Mouse (Mus musculus): Measurements from ENCODE around the gene Fam129c.

Fam129c gene

DNA sequence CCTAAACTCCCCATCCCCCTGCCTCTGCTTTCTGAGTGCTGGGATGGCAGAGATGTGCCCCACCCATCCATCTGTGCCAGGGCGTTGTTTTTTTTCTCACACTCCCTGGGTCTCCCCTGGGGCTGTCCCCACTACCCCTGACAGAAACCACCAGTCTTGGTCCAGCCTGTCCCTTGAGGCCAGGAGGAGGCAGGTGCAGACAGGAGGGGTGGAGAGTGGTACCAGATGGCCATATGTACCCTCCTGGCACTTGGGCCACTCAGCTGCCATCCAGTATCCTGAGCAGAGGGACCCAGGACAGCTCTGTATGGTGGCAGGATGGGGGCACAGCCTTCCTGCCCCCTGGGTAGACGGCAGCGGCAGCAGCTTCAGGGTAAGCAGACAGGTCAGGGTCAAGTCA lies at the start of gene Fam129c:
Gene Fam129c (plus strand): TSS at position 198 of the 400 bp plus-strand sequence.
- DNase-seq (ENCODE audit: low read depth, low spot score): no peak

DNA sequence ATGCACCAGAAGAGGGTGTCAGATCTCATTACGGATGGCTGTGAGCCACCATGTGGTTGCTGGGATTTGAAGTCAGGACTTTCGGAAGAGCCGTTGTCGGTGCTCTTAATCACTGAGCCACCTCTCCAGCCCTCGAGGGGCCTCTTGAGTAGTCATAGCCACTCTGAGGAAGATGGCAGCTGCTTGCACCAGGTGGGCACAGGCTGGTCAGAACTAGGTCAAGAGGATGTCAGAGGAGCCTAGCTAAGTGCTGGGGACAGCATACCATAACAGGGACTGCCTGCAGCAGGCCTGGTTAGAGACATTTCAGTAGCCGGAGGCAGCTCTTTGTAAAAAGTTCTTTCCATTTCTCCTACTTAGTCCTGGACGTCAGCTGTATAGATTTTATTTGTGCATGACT lies 46.7 kb upstream of the Fam129c start:
- no peak for DNase-seq (ENCODE audit: low read depth, low spot score)

DNA sequence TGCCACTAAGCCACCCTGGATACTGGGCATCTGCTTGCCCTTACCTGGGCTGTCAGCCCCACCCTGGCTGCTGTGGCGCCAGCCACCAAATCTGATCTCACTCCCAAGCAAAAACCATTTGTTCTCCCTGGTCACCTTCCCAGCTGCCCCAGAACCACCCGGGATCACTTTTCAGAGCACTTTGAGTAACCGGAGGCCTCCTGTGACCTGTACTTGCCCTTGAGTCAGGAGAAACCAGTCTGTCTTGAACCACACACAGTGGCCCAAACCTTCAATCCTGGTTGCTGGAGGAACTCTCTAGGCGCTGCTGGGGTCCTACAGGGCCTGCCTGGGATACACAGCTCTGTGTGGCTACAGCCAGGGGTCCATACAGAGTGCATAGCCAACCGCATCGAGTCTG lies 44.7 kb upstream of the Fam129c start:
- DNase-seq (ENCODE audit: low read depth, low spot score): no peak

DNA sequence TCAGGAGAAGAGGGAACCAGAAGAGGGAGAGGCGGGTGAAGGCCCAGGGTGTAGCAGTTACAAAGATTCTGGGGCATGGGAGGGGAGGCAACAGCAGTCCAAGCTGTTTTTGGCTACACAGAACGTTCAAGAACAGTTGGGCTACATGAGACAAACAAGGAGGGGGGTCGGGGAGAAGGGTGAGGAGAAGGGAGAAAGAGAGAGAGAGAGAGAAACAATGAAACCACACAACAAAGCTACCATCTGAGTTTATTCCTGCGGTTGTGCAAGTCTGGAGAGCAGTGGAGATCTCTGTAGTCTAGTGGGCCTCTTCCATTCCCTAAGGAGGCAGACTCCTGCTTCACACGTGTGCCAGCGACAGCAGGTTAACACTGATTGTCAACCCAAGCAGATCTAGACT lies 43.4 kb upstream of the Fam129c start:
- no peak for DNase-seq (ENCODE audit: low read depth, low spot score)

DNA sequence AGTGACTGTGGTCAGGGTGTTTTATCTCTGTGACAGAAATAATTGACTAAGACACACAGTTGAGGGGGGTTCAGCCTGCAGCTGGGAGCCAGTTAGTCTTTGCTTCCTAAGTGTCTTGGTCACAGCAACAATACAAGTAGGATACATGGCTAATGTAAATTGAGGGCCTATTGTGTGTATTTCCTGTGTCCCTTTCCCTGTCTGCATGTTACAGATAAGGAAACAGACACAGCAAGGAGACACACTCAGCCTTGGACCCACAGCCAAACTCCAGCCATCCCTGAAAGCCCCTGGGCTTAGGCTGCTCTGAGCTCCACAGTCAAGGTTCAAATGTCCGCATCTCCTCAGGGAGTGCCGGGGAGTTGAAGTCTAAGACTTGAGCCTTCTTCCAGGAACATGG lies 42.8 kb upstream of the Fam129c start:
- DNase-seq (ENCODE audit: low read depth, low spot score): no peak

DNA sequence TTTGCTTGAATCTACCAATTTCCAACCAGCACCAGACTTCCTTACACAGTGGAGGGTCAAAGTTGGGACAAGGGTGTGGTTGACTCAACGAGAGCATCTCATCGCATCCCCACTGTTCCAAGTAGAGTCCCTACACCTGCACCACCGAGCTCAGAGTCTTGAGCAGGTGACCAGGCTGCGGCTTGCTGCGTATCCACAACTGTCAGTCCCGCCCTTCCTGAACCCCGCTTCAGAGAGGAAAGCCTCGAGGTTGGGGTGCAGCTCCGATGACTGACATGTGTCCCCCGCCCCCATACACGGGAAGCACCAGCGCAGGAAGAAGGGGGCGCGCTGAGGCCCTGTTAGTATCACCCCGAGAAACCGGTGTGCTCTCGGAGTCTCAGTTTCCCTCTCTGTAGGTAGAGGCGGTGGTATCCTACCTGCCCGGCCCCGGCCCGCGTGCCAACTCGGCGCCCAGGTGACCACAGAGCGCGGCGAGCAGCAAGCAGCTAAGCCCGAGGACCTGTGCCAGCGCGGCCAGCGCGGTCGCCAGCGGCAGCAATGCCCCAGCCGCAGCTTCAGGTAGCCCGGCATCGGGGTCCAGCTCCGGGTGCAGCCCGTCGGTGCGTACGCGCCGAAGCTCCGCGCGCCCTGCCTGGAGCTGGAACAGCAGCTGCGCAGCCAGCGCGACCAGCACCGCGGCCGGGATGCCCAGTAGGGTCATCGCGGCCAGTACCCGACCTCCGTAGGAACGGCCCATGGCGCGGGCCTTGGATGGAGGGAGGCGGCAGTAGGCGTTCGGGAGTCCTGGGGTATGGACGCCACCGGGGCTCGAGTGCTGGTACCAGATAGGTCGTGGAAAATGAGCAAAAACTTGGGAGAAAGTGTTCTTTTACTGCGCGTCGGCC lies 39.1 kb upstream of the Fam129c start, which contains the start of gene Tmem221:
Gene Tmem221 (minus strand): TSS at position 801 of the 887 bp plus-strand sequence.
- no peak for DNase-seq (ENCODE audit: low read depth, low spot score)

DNA sequence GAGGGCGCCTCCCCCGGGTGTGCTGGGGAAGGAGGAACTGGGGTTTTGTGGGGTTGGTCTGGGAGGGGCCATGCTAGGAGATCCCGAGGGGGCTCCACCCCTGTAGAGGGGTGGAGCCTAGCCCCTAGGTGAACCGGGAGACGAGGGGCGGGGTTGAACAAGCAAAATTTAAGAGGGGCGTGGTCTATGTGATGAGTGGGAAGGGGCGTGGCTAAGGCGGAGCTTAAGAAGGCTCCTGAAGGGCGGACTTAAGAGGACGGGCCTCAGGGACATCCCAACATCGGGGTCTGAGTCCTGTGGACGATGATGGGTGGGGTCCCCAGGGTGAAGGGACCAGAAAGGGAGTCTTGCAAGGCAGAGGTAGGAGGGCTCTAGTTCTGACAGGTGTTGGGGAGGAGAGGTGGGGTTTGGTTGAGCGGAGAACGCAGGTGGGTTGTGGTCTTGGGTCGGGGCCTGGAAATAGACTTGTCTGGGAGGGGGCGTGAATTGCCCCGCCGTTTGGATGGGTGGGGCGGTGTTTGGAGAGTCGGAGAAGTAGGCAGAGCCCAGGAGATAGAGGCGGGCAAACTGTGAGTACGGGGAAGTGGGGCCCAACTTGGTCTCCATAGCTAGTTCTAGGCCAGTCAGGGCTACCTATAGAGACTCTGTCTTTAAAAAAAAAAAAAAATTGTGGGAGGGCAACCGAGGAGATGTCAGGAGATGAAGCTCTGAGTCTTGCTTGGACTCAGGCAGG lies 38.3 kb upstream of the Fam129c start:
- no peak for DNase-seq (ENCODE audit: low read depth, low spot score)

DNA sequence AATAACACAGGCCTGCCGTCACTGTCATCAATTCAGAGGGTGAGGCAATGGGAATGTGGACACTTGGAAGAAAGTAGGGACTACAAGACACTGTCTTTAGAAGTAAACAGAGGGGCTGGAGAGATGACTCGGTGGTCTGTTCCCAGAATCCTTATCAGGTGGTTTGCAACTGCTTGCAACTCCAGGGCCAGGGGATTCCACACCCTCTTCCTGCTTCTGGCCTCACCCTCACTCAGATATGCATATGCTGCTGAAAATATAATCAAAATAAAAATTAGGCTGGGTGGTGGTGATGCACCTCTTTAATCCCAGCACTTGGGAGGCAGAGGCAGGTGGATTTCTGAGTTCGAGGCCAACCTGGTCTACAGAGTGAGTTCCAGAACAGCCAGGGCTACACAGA lies 37.4 kb upstream of the Fam129c start:
- no peak for DNase-seq (ENCODE audit: low read depth, low spot score)

DNA sequence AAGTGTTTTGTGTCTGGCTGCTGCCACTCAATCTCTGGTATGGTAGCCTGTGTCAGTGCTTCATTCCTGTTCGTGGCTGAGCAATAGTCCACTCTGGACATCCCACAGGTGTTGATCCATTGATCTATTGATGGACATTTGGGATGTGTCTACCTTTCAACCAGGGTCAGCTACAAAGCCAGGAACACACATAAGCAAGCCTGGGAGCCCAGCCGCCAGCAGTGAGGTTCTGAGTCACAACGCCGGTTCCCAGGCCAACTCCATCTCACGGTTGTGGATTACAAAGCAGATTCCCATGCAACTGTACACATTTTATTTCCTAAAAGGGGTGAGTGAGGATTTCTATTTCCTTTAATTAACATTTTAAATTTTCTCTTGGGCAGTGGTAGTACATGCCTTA lies 36.7 kb upstream of the Fam129c start:
- DNase-seq (ENCODE audit: low read depth, low spot score): no peak

DNA sequence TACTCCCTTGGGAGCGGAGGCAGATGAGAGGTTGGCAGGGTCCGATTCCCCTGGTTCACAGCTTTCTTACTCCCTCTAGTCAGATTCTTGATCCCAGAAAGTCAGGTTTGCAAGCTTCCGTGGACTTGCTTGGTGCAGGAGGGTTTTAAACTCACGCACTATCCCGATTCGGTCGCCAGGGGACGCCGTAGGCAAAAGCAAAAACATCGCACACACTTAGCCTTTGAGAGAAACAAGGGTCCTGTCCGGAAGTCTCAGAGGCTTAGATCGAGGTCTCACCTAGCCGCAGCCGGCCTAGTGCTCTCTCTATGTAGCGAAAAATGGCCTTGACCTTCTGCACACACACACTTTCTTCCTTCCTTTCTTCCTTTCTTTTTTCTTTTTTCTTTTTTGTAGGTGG lies 36.0 kb upstream of the Fam129c start:
- peak; percentile 82 for DNase-seq (ENCODE audit: low read depth, low spot score)

DNA sequence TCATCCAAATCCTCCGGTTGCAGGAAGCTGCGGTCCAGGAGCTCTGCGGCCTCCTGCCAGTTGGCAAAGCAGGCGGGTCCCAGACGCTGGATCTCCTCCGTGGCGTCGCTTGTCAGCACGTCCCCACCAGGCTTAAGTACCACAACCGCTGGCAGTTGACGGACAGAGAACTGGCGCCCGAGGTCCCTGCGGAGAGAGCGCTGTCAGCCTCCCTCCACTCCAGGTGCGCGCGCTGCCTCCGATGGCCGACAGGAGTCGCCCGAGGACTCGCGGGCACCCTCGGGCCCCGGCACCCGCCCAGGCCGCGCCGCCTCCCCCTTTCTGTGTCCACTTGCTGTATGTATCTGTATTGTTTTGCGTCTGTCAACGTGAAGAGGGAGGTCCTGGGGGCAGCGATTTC lies 34.7 kb upstream of the Fam129c start:
- peak; percentile 35 for DNase-seq (ENCODE audit: low read depth, low spot score)

DNA sequence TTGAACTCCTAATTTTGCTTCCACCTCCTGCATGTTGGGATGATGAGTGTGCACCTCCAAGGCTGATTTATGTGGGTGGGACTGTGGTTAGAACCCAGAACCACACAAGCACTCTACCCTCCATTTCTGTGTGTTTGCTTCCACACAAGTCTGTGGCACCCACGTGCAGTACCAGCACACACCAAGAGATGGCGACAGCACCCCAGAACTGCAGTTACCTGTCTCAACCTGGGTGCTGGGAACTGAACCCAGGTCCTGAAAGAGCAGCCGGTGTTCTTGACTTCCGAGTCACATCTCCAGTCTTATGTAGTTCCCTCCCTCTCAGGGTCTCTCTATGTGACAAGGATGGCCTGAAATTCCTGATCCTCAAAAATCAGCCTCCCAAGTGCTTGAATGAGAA lies 33.5 kb upstream of the Fam129c start:
- DNase-seq (ENCODE audit: low read depth, low spot score): no peak

DNA sequence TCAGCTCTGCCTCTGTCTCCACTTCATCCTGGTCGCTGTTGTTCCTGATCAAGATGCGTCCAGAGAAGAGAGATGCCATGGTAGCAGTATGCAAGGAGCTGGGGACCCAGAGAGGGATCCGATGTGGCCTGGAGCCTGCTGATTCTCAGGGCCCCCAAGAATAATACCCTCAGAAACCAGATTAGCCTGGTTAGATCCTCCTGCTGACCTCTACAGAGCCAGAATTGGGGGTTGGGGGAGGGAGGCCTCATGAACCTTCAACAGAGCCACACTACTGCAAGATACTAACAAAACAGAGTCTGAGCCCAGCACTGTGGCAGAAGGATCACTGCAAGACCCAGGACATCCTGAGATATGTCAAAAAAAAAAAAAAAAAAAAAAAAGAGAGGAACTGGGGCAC lies 30.9 kb upstream of the Fam129c start, which contains the start of gene Nxnl1:
Gene Nxnl1 (minus strand): TSS at position 101 of the 400 bp plus-strand sequence.
- DNase-seq (ENCODE audit: low read depth, low spot score): no peak

DNA sequence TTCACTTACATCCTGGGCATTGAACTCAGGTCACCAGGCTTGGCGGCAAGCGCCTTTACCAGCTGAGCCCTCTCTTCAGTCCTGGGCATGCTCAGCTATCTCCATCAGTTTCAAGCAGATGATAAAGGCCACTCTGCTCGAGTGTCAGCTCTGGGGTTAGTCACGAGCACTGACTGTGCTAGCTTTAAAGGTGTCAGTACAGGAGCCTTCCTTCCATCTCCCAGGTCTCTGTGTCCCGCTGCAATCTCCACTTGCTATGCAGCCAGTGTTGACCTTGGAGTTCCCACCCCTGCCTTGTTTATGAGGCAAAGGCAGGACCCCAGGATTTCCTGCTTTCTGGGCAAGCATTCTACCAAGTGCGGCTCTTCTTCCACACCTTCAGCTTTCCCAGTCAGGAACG lies 29.9 kb upstream of the Fam129c start:
- DNase-seq (ENCODE audit: low read depth, low spot score): no peak

DNA sequence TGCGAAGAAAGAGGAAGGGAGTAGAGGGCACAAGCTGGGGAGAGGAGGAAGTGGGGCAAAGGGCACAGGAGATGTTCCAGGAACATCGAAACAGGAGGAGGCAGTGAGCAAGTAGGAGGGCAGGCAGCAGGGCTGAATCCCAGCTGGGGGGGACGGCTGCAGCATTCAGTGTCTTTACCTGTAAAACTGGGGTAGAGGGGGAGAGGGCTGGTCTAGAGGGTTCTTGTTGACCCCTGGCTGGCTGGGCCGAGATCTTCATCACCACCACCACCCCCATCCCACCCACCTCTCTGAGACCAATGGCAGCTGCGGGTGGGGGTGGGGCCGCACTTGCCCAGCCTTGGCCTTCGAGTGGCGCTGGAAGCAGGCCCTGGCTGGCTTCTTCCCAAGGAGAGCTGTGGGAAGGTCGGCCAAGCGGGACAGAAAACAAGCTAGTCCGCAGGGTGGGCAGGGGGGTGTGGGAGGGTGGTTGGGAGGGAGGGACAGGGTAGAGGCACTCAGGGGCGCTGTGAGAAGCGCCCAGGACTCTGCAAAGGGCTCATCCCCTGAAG lies 29.0 kb upstream of the Fam129c start, which contains the start of gene Slc27a1:
Gene Slc27a1 (plus strand): TSS at position 496 of the 551 bp plus-strand sequence.
- no peak for DNase-seq (ENCODE audit: low read depth, low spot score)

DNA sequence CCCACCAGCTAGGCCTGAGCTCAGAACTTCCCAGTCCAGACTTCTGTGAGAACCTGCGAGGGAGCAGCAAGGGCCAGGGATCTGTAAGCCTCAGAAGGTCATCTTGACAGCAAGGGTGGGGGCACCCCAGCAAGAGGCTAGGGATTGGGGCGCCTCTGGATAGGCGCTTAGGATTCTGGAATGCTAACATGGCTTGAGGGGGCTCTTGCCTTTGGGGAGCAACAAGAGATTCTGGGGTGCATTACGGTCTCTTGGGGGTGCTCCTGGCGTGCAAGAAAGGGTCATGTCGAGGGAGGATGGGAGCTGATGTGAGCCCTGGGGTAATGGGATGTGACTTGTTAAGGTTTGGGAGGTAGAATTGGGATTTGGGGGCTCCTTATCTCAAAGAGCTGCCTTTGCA lies 28.5 kb upstream of the Fam129c start:
- DNase-seq (ENCODE audit: low read depth, low spot score): no peak

DNA sequence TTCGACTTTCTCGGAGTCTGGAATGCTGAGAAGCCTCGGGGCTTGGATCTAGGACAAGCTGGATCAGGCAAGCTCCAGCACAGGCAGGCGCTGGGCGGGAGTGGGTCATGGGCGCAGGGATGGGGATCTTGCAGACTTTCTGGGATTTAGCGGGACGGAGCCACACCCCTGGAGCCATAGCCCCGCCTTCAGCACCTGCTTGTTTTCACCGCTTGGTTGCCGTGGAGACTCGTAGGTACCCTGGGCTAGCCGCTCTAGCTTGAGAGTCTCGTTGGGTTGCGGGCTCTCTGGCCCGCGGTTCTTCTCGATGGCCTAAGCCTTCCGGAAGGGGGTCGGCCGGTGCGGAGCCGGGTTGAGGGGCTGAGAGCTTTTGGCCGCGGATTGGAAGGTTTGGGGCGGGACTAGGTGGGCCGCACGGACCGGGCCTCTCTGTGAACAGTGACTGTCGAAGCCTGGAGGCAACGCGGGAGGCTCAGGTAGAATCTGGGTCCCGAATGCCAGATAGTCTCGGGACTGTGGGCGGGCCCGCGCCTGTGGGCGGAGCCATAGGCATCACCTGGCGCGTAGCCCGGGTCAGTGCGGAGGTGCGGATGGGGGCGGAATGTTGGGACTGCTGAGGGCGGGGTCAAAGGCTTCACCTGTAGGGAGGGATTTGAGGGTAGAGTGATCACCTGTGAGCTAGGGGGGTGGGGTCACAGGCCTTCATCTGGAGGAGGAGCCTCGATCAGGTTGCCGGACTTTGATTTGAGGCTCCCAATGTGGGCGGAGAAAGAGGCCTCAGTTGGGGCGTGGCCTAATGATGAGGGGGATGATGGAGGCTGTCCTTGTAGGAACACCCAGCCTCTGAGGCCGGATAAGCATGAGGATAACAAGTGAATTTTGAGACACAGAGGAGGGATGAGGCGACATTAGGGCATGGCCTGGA lies 27.8 kb upstream of the Fam129c start:
- peak; percentile 89 for DNase-seq (ENCODE audit: low read depth, low spot score)

DNA sequence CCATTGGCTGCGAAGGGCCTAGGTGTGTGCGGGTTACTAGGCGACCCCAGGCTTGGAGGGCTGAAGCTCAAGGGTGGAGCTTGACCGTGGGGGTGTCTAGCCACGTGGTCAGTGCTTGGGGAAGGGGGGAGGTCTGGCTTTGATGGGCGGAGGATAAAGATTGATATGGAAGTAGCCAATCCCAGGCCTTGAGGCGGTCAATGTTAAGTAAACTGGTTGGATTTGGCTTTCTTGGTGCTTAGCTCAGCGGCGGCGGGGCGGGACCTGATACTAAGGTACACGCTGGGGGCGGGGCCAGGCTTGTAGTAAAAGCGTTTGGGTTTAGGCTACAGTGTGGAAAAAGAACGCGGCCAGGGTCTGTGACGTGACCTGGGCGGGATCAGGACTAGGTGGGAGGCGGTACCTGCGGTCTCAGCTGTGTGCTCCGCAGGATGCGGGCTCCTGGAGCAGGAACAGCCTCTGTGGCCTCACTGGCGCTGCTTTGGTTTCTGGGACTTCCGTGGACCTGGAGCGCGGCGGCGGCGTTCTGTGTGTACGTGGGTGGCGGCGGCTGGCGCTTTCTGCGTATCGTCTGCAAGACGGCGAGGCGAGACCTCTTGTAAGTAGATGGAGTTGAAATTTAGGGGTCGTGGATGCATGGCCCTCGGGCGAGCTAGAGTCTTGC lies 27.0 kb upstream of the Fam129c start:
- DNase-seq (ENCODE audit: low read depth, low spot score): peak; percentile 98

DNA sequence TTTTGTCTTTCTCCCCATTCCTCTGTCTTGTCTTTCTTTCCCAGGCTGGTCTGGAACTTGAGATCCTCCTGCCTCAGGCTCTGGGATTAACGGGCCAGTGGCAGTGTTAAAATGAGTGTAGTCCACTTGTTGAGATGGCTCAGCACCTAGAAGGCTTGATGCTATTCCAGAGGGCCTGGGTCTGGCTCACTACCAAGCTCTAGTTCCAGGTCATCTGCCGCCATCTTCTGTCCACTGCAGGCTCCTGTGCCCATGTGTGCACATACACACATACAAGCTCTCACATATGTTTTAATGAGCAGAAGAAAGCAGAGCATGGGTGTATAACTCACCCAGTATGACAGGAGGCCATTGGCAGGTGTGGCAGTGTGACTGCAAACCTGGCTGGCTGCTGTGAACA lies 25.4 kb upstream of the Fam129c start:
- DNase-seq (ENCODE audit: low read depth, low spot score): no peak

DNA sequence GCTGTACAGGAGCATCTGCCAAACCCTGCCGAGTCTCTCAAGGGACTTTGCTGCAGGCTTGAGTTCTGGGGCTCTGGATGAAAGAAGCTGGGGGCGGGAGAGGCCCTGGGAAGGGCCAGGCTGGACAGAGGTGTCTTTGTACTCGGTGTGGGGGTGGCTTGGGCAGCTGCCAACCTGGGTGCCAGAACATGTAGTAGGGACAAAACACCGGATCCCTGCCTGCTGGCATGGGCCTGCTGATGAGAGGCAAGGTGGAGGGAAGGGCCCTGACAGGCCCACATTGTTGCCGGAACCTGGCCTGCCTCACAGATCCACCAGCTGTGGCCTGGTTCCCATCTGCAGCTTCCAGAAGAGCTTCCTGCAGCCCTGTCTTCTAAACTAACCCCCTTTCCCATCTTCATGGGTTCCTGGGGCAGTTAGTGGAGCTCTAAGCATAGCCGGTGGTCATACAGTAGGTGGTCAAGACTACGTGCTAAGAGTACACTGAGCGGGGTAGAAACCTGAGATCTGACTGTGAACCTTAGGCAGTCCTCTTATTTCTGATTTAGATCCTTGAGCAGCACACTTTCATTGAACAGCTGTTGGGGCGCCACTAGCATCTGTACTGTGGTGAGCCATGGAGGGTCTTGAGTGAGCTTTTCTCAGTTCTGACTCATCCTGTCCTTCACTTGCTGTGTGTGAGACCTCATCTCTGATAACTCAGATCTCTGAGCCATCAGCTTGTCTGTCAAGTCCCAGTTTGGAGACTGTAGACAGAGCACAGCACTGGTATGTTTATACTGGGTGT lies 24.4 kb upstream of the Fam129c start:
- peak; percentile 69 for DNase-seq (ENCODE audit: low read depth, low spot score)

Data from 3T3-L1 (cell line).